Mouse (Mus musculus): Measurements from ENCODE around the gene 4933415F23Rik. TPM values are rescaled to one million over a fixed set of nuclear protein-coding genes. Genes with fewer than 3 reads are reported as not detected.
A peak's percentile ranks its signal among the peaks of the same experiment; 100 is the strongest.
"Not testable (repeated sequence)": the region's sequence is repeated elsewhere in the genome, so short reads cannot be mapped to it uniquely, and the experiment has no call there.

Gene 4933415F23Rik
- 0.11 and 0.14 TPM in 2 replicates for polyA plus RNA-seq (2015; fragmentation: Nextera tagmentation; extraction: Ambion mirVana)

- Histone ChIP-seq H3K27me3 (ENCODE audit: control insufficient read depth, insufficient read depth, low read depth, low read length) (no peaks in the 10 kb centered on the region), H3K9ac (ENCODE audit: low read depth, low read length) (no peak within 1 kb of the TSS), H3K27ac (ENCODE audit: low read length) (no peak within 1 kb of the TSS), H3K36me3 (ENCODE audit: control insufficient read depth, insufficient read depth, low read length) (no peaks in the 10 kb centered on the region), H3K9me3 (replicated peaks; ENCODE audit: control insufficient read depth, low read length, poor library complexity, severe bottlenecking) (no peaks in the 10 kb centered on the region), H3K4me2 (ENCODE audit: low read length) (no peak within 1 kb of the TSS), H3K4me1 (ENCODE audit: control insufficient read depth, insufficient read depth, low read length) (no peaks in the 10 kb centered on the region), H3K4me3 (ENCODE audit: low read depth, low read length) (no peak within 1 kb of the TSS)
- WGBS, result 95% methylated on average over 20 of the region's 20 CpGs
- ATAC-seq, result no peak
Observed at GRCm38 (mm10) chr1:23102021-23102420, at the start of gene 4933415F23Rik. Gene 4933415F23Rik, minus strand, starts transcription at chr1:23102253.

- Histone ChIP-seq H3K9me3 (replicated peaks; ENCODE audit: control insufficient read depth, low read length, poor library complexity, severe bottlenecking) (no peaks in the 10 kb centered on the region), H3K4me3 (ENCODE audit: low read depth, low read length) (no peak overlapping the region), H3K27me3 (ENCODE audit: control insufficient read depth, insufficient read depth, low read depth, low read length) (no peaks in the 10 kb centered on the region), H3K36me3 (ENCODE audit: control insufficient read depth, insufficient read depth, low read length) (no peaks in the 10 kb centered on the region), H3K9ac (ENCODE audit: low read depth, low read length) (no peak overlapping the region), H3K4me2 (ENCODE audit: low read length) (no peak overlapping the region), H3K27ac (ENCODE audit: low read length) (no peak overlapping the region), H3K4me1 (ENCODE audit: control insufficient read depth, insufficient read depth, low read length) (no peaks in the 10 kb centered on the region)
- no peak for ATAC-seq
- 84% methylated on average over 1 of the region's 1 CpGs for WGBS
Observed at GRCm38 (mm10) chr1:23151722-23152121, 49.7 kb upstream of the 4933415F23Rik start.

- no peak for ATAC-seq
- Histone ChIP-seq H3K9ac (ENCODE audit: low read depth, low read length) (no peak overlapping the region), H3K4me2 (ENCODE audit: low read length) (no peak overlapping the region), H3K27ac (ENCODE audit: low read length) (no peak overlapping the region), H3K27me3 (ENCODE audit: control insufficient read depth, insufficient read depth, low read depth, low read length) (no peaks in the 10 kb centered on the region), H3K4me1 (ENCODE audit: control insufficient read depth, insufficient read depth, low read length) (no peaks in the 10 kb centered on the region), H3K4me3 (ENCODE audit: low read depth, low read length) (no peak overlapping the region), H3K9me3 (replicated peaks; ENCODE audit: control insufficient read depth, low read length, poor library complexity, severe bottlenecking) (no peaks in the 10 kb centered on the region), H3K36me3 (ENCODE audit: control insufficient read depth, insufficient read depth, low read length) (no peaks in the 10 kb centered on the region)
- WGBS, result 60% methylated on average over 5 of the region's 5 CpGs
Observed at GRCm38 (mm10) chr1:23146198-23146873, 44.3 kb upstream of the 4933415F23Rik start.

- Histone ChIP-seq H3K27me3 (ENCODE audit: control insufficient read depth, insufficient read depth, low read depth, low read length) (no peaks in the 10 kb centered on the region), H3K4me1 (ENCODE audit: control insufficient read depth, insufficient read depth, low read length) (no peaks in the 10 kb centered on the region; the same call in 1 of the 2 replicates), H3K9me3 (replicated peaks; ENCODE audit: control insufficient read depth, low read length, poor library complexity, severe bottlenecking) (no peaks in the 10 kb centered on the region), H3K4me2 (ENCODE audit: low read length) (no peak overlapping the region), H3K36me3 (ENCODE audit: control insufficient read depth, insufficient read depth, low read length) (no peaks in the 10 kb centered on the region), H3K9ac (ENCODE audit: low read depth, low read length) (no peak overlapping the region), H3K4me3 (ENCODE audit: low read depth, low read length) (no peak overlapping the region), H3K27ac (ENCODE audit: low read length) (no peak overlapping the region)
- ATAC-seq, result peak; percentile 64; the same call in 1 of the 2 replicates
- WGBS, result 81% methylated on average over 10 of the region's 10 CpGs
Observed at GRCm38 (mm10) chr1:23141121-23141811, 39.2 kb upstream of the 4933415F23Rik start.

GRCm38 (mm10) chr1:23140530-23140929, 38.5 kb upstream of the 4933415F23Rik start:
- H3K4me2 ChIP-seq (ENCODE audit: low read length); H3K36me3 ChIP-seq (ENCODE audit: control insufficient read depth, insufficient read depth, low read length); H3K4me1 ChIP-seq (ENCODE audit: control insufficient read depth, insufficient read depth, low read length); H3K9me3 ChIP-seq (replicated peaks; ENCODE audit: control insufficient read depth, low read length, poor library complexity, severe bottlenecking); H3K4me3 ChIP-seq (ENCODE audit: low read depth, low read length); H3K9ac ChIP-seq (ENCODE audit: low read depth, low read length); ATAC-seq; H3K27me3 ChIP-seq (ENCODE audit: control insufficient read depth, insufficient read depth, low read depth, low read length); H3K27ac ChIP-seq (ENCODE audit: low read length): not testable (repeated sequence)
- 0% methylated on average over 1 of the region's 1 CpGs for WGBS

GRCm38 (mm10) chr1:23120901-23121300, 18.8 kb upstream of the 4933415F23Rik start:
- no peaks in the 10 kb centered on the region for H3K9me3 ChIP-seq (replicated peaks; ENCODE audit: control insufficient read depth, low read length, poor library complexity, severe bottlenecking)
- no peaks in the 10 kb centered on the region for H3K36me3 ChIP-seq (ENCODE audit: control insufficient read depth, insufficient read depth, low read length)
- H3K27ac ChIP-seq (ENCODE audit: low read length), result no peak overlapping the region
- H3K4me2 ChIP-seq (ENCODE audit: low read length), result no peak overlapping the region
- no peak overlapping the region for H3K9ac ChIP-seq (ENCODE audit: low read depth, low read length)
- 72% methylated on average over 4 of the region's 4 CpGs for WGBS
- H3K4me3 ChIP-seq (ENCODE audit: low read depth, low read length), result no peak overlapping the region
- H3K4me1 ChIP-seq (ENCODE audit: control insufficient read depth, insufficient read depth, low read length), result no peaks in the 10 kb centered on the region
- H3K27me3 ChIP-seq (ENCODE audit: control insufficient read depth, insufficient read depth, low read depth, low read length), result no peaks in the 10 kb centered on the region
- no peak for ATAC-seq

- no peaks in the 10 kb centered on the region for H3K9me3 ChIP-seq (replicated peaks; ENCODE audit: control insufficient read depth, low read length, poor library complexity, severe bottlenecking)
- H3K4me2 ChIP-seq (ENCODE audit: low read length), result no peak overlapping the region
- H3K27me3 ChIP-seq (ENCODE audit: control insufficient read depth, insufficient read depth, low read depth, low read length), result no peaks in the 10 kb centered on the region
- H3K9ac ChIP-seq (ENCODE audit: low read depth, low read length), result no peak overlapping the region
- no peaks in the 10 kb centered on the region for H3K36me3 ChIP-seq (ENCODE audit: control insufficient read depth, insufficient read depth, low read length)
- ATAC-seq, result no peak
- no peak overlapping the region for H3K27ac ChIP-seq (ENCODE audit: low read length)
- no peaks in the 10 kb centered on the region for H3K4me1 ChIP-seq (ENCODE audit: control insufficient read depth, insufficient read depth, low read length)
- no peak overlapping the region for H3K4me3 ChIP-seq (ENCODE audit: low read depth, low read length)
- WGBS, result 74% methylated on average over 4 of the region's 4 CpGs
Observed at GRCm38 (mm10) chr1:23119406-23119805, 17.4 kb upstream of the 4933415F23Rik start.

GRCm38 (mm10) chr1:23117423-23117822, 15.4 kb upstream of the 4933415F23Rik start:
- H3K4me2 ChIP-seq (ENCODE audit: low read length), result no peak overlapping the region
- H3K4me3 ChIP-seq (ENCODE audit: low read depth, low read length), result no peak overlapping the region
- no peaks in the 10 kb centered on the region for H3K27me3 ChIP-seq (ENCODE audit: control insufficient read depth, insufficient read depth, low read depth, low read length)
- H3K27ac ChIP-seq (ENCODE audit: low read length), result no peak overlapping the region
- no peaks in the 10 kb centered on the region for H3K4me1 ChIP-seq (ENCODE audit: control insufficient read depth, insufficient read depth, low read length)
- no peaks in the 10 kb centered on the region for H3K9me3 ChIP-seq (replicated peaks; ENCODE audit: control insufficient read depth, low read length, poor library complexity, severe bottlenecking)
- WGBS, result 79% methylated on average over 3 of the region's 3 CpGs
- ATAC-seq, result no peak
- no peaks in the 10 kb centered on the region for H3K36me3 ChIP-seq (ENCODE audit: control insufficient read depth, insufficient read depth, low read length)
- no peak overlapping the region for H3K9ac ChIP-seq (ENCODE audit: low read depth, low read length)

- Histone ChIP-seq H3K9me3 (replicated peaks; ENCODE audit: control insufficient read depth, low read length, poor library complexity, severe bottlenecking) (no peaks in the 10 kb centered on the region), H3K4me2 (ENCODE audit: low read length) (no peak overlapping the region), H3K4me3 (ENCODE audit: low read depth, low read length) (no peak overlapping the region), H3K27me3 (ENCODE audit: control insufficient read depth, insufficient read depth, low read depth, low read length) (no peaks in the 10 kb centered on the region), H3K27ac (ENCODE audit: low read length) (no peak overlapping the region), H3K4me1 (ENCODE audit: control insufficient read depth, insufficient read depth, low read length) (no peaks in the 10 kb centered on the region), H3K9ac (ENCODE audit: low read depth, low read length) (no peak overlapping the region), H3K36me3 (ENCODE audit: control insufficient read depth, insufficient read depth, low read length) (no peaks in the 10 kb centered on the region)
- WGBS, result 83% methylated on average over 1 of the region's 1 CpGs
- no peak for ATAC-seq
Observed at GRCm38 (mm10) chr1:23109191-23109590, 7.1 kb upstream of the 4933415F23Rik start.

Measured in midbrain, embryonic 16.5 days (tissue).